Mouse (Mus musculus): ENCODE data around the gene Xpr1. TPM values are rescaled to one million over a fixed set of nuclear protein-coding genes. Genes with fewer than 3 reads are reported as not detected.

Xpr1 gene
- polyA plus RNA-seq, 2 experiments, result 2.4 to 4.2 TPM

DNA sequence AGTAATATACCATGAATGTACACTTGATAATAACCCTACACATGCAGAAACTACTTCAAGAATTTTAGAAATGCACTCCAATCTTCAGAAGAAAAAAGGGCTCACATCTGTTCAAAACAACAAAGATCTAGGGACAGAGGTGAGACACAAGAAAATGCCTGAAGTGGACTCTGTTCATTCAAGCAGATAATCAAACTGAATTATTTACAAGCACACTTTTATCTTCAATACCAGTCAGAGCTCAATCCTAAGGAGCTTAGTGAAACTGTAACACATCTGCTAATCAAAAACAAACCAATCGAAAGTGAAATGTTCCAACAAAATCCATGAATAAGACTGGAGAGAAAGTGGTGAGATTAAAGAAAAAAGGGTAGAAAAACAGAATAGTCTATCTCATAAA, 35.3 kb downstream of the Xpr1 start:
- ATAC-seq (ENCODE audit: insufficient read depth), result no peak
- H3K9ac ChIP-seq (replicated peaks), result no peak overlapping the region
- TF ChIP-seq CTCF (IDR thresholded peaks at IDR 0.05; ENCODE audit: low read depth) (no peak), EP300 (IDR thresholded peaks at IDR 0.05; ENCODE audit: low read depth) (peak; percentile 28; the same call in 1 of the 2 replicates)
- no peak for DNase-seq (ENCODE audit: low read depth in 3 of 3, low spot score in 3 of 3)
- H3K4me2 ChIP-seq (ENCODE audit: low read depth), result no peak overlapping the region
- no peak overlapping the region for H3K4me3 ChIP-seq (ENCODE audit: insufficient read depth in 1 of 2, low read depth in 2 of 2, low read length in 2 of 2)
- peaks cover 7 to 8% of the 10 kb centered on the region in 2 experiments; a peak in 3 of 4 replicates for H3K4me1 ChIP-seq (replicated peaks; ENCODE audit: control insufficient read depth in 2 of 2, insufficient read depth in 2 of 2, low read length in 1 of 2)
- H3K36me3 ChIP-seq (replicated peaks; ENCODE audit: control insufficient read depth, insufficient read depth, low read depth), result no peaks in the 10 kb centered on the region
- H3K27ac ChIP-seq, result no peak overlapping the region
- no peaks in the 10 kb centered on the region for H3K9me3 ChIP-seq (ENCODE audit: control insufficient read depth, low read length)
- WGBS (ENCODE audit: insufficient replicate concordance), result 28% methylated on average over 1 of the region's 1 CpGs
- H3K27me3 ChIP-seq (ENCODE audit: control insufficient read depth, insufficient read depth, low read length), result no peaks in the 10 kb centered on the region

DNA sequence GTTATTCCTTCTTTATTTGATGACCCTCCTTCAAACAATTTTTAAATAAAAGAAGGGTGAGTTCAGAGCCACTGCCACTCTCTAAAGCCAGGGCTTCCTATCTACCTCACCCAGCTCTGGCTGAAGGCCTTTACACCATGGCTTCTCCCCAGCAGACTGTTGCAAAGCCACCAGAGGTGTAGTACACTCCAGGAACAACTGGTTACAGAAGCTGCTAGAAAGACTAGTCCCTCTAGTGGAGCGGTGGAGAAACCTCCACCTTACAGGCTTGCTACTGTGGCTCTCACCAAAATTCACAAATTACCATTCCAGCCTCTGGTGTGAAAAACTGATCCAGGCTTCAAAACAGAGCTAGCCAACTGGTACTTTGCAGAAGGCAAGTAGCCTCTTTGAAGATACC, 37.9 kb downstream of the Xpr1 start:
- Histone ChIP-seq H3K27me3 (ENCODE audit: control insufficient read depth, insufficient read depth, low read length) (no peaks in the 10 kb centered on the region), H3K27ac (no peak overlapping the region), H3K9me3 (ENCODE audit: control insufficient read depth, low read length) (no peaks in the 10 kb centered on the region), H3K4me3 (ENCODE audit: insufficient read depth in 1 of 2, low read depth in 2 of 2, low read length in 2 of 2) (no peak overlapping the region), H3K4me2 (ENCODE audit: low read depth) (no peak overlapping the region), H3K4me1 (replicated peaks; ENCODE audit: control insufficient read depth in 2 of 2, insufficient read depth in 2 of 2, low read length in 1 of 2) (peaks cover 7 to 8% of the 10 kb centered on the region in 2 experiments; a peak in 3 of 4 replicates), H3K9ac (replicated peaks) (no peak overlapping the region), H3K36me3 (replicated peaks; ENCODE audit: control insufficient read depth, insufficient read depth, low read depth) (no peaks in the 10 kb centered on the region)
- DNase-seq (ENCODE audit: low read depth in 3 of 3, low spot score in 3 of 3), result no peak
- 94% methylated on average over 1 of the region's 1 CpGs for WGBS (ENCODE audit: insufficient replicate concordance)
- TF ChIP-seq EP300 (IDR thresholded peaks at IDR 0.05; ENCODE audit: low read depth) (no peak), CTCF (IDR thresholded peaks at IDR 0.05; ENCODE audit: low read depth) (0 out of 2 replicates have a peak, but pooled peaks have one; percentile 5)
- ATAC-seq (ENCODE audit: insufficient read depth), result no peak

DNA sequence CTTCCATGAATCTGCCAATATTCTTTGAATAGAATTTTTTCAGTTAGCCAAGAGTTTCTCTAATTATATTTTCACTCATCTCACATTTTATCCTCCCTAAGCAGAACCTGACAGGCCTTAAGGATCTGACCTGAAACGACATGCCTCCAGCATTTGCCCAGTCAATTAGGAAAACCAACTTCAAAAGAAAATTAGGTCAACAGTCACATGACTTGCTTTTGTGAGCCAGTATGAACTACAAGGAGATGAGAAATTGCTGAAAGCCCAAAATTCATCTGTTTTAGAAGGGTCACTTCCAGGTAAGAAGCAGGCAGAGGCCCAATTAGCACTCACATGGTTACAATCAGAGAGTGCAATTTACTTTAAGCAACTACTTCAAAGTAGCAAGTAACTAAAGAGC, 44.4 kb downstream of the Xpr1 start:
- Histone ChIP-seq H3K27ac (no peak overlapping the region), H3K4me2 (ENCODE audit: low read depth) (no peak overlapping the region), H3K4me3 (ENCODE audit: insufficient read depth in 1 of 2, low read depth in 2 of 2, low read length in 2 of 2) (no peak overlapping the region), H3K4me1 (replicated peaks; ENCODE audit: control insufficient read depth in 2 of 2, insufficient read depth in 2 of 2, low read length in 1 of 2) (peaks cover 0 to 4% of the 10 kb centered on the region in 2 experiments; a peak in 1 of 4 replicates), H3K36me3 (replicated peaks; ENCODE audit: control insufficient read depth, insufficient read depth, low read depth) (no peaks in the 10 kb centered on the region), H3K9me3 (ENCODE audit: control insufficient read depth, low read length) (no peaks in the 10 kb centered on the region), H3K27me3 (ENCODE audit: control insufficient read depth, insufficient read depth, low read length) (no peaks in the 10 kb centered on the region), H3K9ac (replicated peaks) (no peak overlapping the region)
- ATAC-seq (ENCODE audit: insufficient read depth) (no peak), DNase-seq (ENCODE audit: low read depth in 3 of 3, low spot score in 3 of 3) (no peak)
- WGBS (ENCODE audit: insufficient replicate concordance), result 61% methylated on average over 1 of the region's 1 CpGs
- no peak for TF ChIP-seq EP300 (IDR thresholded peaks at IDR 0.05; ENCODE audit: low read depth)
- no peak for TF ChIP-seq CTCF (IDR thresholded peaks at IDR 0.05; ENCODE audit: low read depth)

DNA sequence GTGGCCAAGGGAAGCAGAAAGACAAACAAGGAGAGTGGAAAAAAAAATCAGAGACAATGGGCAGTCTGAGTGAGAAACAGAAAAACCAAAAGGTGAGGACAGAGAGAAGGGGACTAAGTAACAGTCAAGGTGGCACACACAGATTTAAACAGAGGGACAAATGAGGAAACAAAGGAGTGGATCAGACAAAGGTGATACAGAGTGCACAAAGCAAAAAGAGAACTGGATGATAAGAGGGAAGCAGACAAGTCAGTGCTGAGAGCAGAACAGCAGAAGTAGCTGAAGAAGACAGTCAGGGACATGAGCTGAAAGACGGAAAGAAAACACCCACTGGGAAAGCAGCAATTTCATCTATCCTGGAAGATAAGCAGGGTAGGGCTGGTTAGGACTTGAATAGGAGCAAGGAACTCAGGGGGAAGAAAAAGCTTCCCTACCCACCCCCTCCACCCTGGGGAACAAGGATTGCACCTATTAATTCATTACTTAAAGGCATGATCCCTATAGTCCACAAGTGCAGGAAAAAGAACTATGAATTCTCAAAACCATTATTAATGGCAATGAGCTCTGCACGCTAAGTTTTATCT, 47.0 kb downstream of the Xpr1 start:
- Histone ChIP-seq H3K9ac (replicated peaks) (no peak overlapping the region), H3K27ac (no peak overlapping the region), H3K4me1 (replicated peaks; ENCODE audit: control insufficient read depth in 2 of 2, insufficient read depth in 2 of 2, low read length in 1 of 2) (peaks cover 0 to 4% of the 10 kb centered on the region in 2 experiments; a peak in 1 of 4 replicates), H3K9me3 (ENCODE audit: control insufficient read depth, low read length) (no peaks in the 10 kb centered on the region), H3K4me2 (ENCODE audit: low read depth) (no peak overlapping the region), H3K36me3 (replicated peaks; ENCODE audit: control insufficient read depth, insufficient read depth, low read depth) (no peaks in the 10 kb centered on the region), H3K4me3 (ENCODE audit: insufficient read depth in 1 of 2, low read depth in 2 of 2, low read length in 2 of 2) (no peak overlapping the region), H3K27me3 (ENCODE audit: control insufficient read depth, insufficient read depth, low read length) (no peaks in the 10 kb centered on the region)
- TF ChIP-seq CTCF (IDR thresholded peaks at IDR 0.05; ENCODE audit: low read depth) (no peak), EP300 (IDR thresholded peaks at IDR 0.05; ENCODE audit: low read depth) (no peak)
- no peak for DNase-seq (ENCODE audit: low read depth in 3 of 3, low spot score in 3 of 3)
- WGBS (ENCODE audit: insufficient replicate concordance), result 53% methylated on average over 2 of the region's 2 CpGs
- no peak for ATAC-seq (ENCODE audit: insufficient read depth)

DNA sequence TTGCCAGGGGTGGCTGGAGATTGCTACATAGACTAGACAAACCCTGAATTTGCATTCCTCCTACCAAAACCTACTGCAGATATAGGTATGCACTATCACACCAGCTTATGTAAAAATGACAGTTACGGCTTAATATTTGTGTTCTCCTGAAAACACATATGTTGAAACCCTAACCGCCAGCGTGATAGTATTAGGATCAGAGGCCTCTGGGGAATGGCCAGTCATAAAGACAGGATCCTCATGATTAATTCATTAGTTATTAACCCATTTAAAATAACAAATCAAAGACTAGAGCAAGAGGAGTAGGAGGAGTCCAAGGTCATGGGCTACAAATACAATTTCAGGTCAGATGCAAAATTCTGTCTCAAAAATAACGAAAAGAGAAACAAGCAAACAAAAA, 50.8 kb downstream of the Xpr1 start:
- Histone ChIP-seq H3K4me1 (replicated peaks; ENCODE audit: control insufficient read depth in 2 of 2, insufficient read depth in 2 of 2, low read length in 1 of 2) (peaks cover 0 to 4% of the 10 kb centered on the region in 2 experiments; a peak in 1 of 4 replicates), H3K9me3 (ENCODE audit: control insufficient read depth, low read length) (no peaks in the 10 kb centered on the region), H3K4me3 (ENCODE audit: insufficient read depth in 1 of 2, low read depth in 2 of 2, low read length in 2 of 2) (no peak overlapping the region), H3K9ac (replicated peaks) (no peak overlapping the region), H3K27me3 (ENCODE audit: control insufficient read depth, insufficient read depth, low read length) (no peaks in the 10 kb centered on the region), H3K27ac (no peak overlapping the region), H3K36me3 (replicated peaks; ENCODE audit: control insufficient read depth, insufficient read depth, low read depth) (no peaks in the 10 kb centered on the region), H3K4me2 (ENCODE audit: low read depth) (no peak overlapping the region)
- TF ChIP-seq CTCF (IDR thresholded peaks at IDR 0.05; ENCODE audit: low read depth), result no peak
- ATAC-seq (ENCODE audit: insufficient read depth) (no peak), DNase-seq (ENCODE audit: low read depth in 3 of 3, low spot score in 3 of 3) (no peak)
- 85% methylated on average over 4 of the region's 4 CpGs for WGBS (ENCODE audit: insufficient replicate concordance)

All from liver, embryonic 14.5 days (tissue).